Mouse (Mus musculus): ENCODE results near the gene Stpg2.
"Not testable (repeated sequence)": the region's sequence is repeated elsewhere in the genome, so short reads cannot be mapped to it uniquely, and the experiment has no call there.

Gene Stpg2

DNA sequence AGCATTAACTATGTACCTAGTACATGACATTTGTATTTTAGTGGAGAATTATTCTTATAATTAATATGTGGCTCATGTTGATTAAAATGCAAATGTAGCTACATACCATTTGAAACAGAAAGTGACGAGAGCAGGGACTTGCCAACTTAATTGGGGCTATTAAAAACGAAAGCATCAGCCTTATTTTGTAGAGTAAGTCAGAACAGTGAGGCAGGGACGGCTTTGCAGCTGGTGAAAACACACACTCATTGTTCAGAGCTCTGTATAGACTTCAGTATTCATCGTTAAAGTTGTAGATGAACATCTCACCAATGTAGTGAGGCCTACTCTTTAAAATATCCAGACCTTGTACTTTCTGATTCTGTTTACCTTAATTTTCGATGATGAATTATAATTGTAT is 213.6 kb downstream of the Stpg2 start:
- no peak for DNase-seq (ENCODE audit: low read depth, low spot score)

DNA sequence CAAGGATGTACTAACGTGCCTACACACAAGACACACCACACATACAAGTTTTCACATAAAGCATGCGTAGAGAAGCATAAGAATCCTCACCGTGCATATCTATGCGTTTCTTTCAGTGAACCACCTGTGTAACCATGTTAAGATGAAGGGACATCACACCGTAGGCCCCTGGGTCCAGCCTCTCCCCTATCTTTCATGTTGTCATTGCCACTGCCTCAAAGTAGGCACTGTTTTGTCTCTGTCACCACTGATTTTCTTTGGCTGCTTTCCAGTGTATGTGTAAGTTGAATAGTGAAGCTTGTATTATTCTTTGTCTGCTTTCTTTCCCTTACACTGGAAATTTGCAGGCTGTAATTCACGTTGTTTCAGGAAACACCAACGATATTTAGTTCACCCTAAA is 236.7 kb downstream of the Stpg2 start:
- DNase-seq (ENCODE audit: low read depth, low spot score): no peak

DNA sequence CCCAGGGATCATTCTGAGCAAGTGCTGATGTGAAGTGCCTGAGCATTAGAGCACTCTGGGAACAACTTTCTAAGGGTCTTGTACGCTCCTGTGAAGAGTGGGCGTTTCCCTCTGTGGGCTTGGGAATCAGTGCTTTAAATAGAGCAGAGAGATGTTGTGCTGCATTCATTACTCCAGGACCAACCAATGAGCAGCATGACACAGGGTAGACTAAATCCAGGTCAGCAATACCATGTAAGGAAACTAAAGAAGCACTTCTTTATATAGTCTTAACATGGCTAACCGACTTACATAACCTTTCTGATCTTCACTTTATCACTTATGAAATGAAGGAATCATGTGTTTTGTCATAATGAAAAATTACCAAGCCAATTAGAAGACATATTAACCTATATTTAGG is 290.4 kb downstream of the Stpg2 start:
- no peak for DNase-seq (ENCODE audit: low read depth, low spot score)

DNA sequence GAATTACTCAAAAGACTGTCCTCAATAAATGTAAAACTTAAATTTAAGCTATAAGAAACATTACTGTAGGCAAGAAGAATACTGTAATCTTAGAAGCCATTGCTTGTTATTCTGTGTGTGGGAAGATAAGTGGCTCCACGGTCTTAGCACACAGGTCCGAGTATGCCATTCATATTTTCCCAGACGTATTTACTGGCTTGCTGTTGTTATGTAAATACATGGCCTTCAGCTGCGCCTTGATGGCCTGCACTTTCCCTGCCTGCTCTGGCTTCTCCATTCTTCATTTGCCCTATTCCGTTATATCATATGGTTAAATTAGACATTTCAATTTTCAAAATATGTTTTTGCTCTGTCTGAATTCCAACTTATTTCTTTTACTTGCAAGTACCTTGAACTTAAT is 296.7 kb downstream of the Stpg2 start:
- DNase-seq (ENCODE audit: low read depth, low spot score): no peak

DNA sequence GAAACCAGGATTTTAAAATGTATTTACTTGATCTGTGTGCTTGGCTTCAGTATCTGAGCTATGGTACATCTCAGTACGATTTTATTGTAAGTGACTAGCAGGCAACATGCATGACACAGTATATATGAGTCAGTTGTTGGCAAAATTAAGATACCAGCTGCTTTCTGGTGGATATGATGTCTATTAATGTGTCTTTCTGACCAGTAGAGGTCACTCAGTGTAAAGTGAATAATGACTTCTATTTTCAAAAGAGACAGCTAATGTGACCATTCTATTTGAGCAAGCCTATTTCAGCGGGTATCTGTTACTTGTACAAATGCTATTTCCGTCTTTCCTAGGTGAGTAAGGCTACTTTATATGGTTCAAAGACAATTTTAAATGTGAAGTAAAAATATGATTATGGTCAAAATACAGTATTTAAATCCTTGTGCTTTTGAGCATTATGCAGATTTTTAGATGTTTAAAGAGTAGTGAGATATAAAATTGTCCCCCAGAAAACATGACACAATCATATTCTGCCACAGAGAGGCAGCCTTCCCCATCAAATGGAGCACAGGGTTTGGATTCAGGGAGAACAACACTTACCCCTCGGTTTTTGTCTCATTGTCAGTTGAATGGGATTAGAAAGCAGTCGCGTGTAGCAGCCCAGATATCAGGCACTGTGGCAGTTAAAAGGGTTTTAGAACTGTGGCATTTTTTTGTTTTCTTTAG is 303.9 kb downstream of the Stpg2 start:
- no peak for DNase-seq (ENCODE audit: low read depth, low spot score)

DNA sequence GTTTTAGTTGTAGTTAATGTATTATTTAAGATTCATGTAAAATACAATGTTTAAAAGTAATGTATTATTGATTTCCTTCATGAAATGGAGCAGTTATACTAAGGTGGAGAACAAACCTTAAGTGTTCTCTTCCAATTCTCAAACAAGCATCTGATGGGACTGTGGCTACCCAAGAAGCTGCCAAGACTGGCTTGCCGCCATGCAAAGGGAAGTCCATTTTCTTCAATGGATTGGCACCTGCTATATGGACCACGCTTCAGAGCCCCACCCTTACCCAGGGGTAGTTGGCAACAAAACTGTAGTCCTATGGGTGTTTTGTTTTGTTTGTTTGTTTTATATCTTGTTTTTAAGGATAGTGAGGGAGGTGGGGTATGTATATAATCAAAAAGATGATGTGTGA is 373.0 kb downstream of the Stpg2 start:
- no peak for DNase-seq (ENCODE audit: low read depth, low spot score)

DNA sequence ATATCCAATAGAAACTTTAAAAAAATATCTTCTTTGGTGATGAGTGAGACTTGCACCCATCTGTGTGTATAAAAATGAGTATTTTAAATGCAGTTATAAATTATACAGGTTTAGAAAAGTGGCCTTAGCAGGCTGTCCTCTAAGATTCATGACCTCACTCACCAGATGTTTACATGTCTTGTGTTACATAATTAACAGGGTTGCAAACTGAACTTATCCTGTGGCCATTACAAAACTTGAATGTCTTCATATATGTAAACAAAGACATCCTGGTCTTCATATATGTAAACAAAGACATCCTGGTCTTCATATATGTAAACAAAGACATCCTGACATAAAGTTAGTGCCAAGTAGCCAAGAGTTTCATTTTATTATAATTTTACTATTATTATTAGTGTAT is 375.8 kb downstream of the Stpg2 start:
- DNase-seq (ENCODE audit: low read depth, low spot score): no peak

DNA sequence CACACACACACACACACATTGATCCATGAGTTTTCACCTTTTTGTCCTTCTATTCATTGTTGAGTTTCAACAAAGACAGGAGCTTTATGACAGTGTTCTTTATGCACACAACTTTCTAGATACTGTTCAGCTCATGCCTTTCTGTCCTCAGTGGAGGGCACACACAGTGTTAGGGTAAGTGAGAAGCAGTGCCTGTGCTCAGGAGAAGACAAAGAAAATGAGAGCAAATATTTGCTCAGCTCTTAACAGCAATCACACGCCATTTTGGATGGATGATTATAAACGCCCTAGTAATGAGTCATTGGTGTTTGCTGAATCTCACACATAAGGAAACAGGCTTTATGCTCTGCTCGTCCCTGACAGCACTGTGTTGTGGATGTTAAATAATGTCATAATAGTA is 394.0 kb downstream of the Stpg2 start:
- DNase-seq (ENCODE audit: low read depth, low spot score): no peak

DNA sequence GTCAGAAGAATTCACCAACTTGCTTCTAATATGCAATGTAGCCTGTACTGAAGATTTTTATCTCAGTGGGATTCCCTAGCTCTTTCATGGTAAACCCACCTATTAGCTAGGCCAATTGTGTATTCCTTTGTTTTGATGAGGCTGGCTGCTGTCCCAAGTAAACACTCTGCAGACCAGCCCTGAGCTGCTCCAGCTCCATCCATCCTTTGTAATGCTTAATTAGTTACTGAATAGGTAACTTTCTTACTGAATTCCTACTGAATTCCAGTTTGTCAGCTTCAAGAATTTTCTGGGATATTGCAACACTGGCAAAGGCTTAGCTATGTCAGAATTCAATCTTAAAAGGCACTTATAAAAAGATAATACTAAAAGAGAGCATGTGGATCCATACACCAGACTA is 402.8 kb downstream of the Stpg2 start:
- not testable (repeated sequence) for DNase-seq (ENCODE audit: low read depth, low spot score)

DNA sequence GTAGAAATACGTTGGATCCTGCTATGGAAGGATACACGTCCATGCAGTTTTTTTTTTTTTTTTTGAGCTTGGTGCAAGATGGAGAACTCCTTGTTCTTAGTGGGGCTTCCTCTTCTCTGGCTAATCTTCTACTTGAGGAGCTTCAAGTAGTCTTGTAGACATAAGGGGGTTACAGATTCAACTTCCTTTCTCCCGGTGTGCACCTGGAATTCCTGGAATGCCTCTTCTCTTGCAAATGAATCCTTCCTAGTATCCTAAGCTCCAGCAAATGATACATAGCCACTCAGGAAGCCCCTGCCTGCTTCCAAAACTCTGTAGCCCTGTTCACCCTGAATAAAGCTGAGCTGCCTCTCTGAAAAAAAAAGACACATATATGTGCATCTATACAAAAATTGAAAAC is 409.1 kb downstream of the Stpg2 start:
- DNase-seq (ENCODE audit: low read depth, low spot score): no peak

DNA sequence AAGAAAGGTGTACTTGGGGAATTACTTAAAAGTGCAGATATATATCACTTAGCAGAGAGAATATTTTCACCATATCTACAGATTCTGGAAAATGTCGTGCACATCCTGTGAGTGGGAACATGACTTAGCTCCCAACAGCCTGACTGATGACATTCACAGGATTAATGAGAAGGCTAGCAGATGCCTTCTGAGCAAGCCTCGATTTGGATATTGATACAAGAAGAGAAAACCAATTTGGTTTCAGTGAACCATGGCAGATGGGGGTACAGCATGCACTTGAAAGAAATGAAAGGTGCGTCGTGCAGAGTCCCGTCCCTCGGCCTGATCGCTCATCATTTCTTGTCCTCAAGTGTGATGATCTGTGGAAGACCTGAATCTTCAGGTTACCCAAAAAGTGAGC is 410.3 kb downstream of the Stpg2 start:
- DNase-seq (ENCODE audit: low read depth, low spot score): no peak

DNA sequence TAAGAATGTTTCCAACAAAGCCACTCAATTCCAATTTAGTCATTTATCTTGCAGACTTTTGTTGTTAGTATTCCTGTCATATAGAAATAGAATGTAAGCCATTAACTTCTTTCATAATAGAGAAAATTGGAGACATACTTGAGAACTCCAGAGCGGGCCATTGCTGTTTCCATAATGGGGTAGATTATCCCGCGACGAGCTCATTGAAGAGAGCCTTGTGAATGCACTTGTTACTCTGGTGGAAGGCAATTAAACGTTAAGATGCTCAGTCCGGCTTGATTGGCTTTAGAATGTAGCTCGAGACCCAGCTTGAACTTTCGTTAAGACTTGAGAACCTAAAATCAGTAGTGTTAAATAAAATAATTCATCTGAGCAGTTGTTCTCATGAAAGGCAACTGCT is 432.4 kb downstream of the Stpg2 start:
- DNase-seq (ENCODE audit: low read depth, low spot score): no peak

DNA sequence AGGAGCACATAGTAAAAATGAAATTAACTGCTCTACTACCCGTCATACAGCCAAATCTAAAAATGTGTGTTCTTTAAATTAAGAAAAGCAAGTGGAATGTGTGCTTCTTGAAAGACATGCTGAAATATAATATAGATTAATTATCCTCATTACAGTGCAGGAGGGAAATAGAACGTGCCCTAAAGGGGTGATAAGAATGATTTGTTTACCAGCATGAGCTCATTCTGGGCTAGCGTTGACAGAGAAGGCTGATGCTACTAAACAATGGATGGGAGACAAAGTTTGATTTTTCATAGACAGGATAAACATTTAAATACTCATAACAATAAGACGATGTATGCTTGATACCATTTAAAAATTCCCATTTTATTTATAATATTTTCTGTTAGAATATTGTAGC is 446.0 kb downstream of the Stpg2 start:
- DNase-seq (ENCODE audit: low read depth, low spot score): no peak

DNA sequence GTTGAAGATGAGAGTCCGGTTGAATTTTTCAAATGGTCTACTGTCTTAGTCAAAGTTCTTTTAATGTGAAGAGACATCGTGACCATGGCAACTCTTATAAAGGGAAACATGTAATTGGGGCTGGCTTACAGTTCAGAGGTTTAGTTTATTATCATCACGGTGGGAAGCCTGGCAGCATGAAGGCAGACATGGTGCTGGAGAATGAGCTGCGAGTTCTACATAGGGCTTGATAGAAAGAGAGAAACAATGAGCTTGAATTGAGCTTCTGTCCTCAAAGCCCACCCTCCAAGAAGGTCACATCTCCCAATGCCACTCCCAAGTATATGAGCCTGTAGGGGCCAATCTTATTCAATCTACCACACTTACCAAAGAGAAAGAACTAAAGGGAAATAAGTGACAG is 453.9 kb downstream of the Stpg2 start:
- DNase-seq (ENCODE audit: low read depth, low spot score): no peak

DNA sequence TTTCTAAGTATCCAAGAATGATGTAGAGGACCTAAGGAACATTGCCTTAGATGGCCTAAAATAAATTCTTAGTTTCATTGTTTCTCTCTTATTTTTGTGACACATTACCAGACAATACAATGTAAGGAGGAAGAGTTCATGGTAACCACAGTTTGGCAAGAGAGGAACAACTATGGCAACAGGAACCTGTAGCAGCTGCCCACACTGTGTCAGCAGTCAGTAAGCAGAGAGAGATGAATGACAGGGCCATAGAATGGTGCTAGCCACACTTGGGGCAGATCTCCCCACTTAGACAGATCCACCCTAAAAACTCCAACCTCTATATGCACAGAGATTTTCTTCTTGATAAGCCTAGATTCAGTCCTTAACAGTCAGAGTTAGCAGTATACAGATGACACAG is 456.7 kb downstream of the Stpg2 start:
- no peak for DNase-seq (ENCODE audit: low read depth, low spot score)

DNA sequence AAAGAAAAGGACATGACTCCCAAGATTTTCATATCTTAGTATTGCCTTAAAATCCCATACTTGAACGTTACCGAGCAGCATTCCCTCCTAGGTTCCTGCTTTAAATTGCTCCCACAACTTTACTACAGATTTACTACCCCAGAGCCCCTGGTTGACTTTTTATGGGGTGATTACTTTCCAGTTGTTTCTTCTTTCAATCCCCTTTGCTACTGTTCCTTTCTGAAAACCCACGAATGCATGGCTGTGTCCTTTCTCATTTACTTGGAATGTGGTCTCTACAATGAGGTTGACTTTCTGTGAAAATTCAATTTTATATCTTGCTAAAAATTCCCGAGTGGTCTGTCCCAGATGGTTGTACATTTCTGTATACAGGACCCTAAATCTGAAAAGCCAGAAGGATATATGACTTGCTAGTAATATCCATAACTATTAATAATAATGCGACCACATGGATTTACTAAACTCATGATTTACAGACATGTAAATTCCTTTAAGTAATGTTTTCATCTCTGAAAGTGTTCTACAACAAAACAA is 458.3 kb downstream of the Stpg2 start:
- no peak for DNase-seq (ENCODE audit: low read depth, low spot score)

DNA sequence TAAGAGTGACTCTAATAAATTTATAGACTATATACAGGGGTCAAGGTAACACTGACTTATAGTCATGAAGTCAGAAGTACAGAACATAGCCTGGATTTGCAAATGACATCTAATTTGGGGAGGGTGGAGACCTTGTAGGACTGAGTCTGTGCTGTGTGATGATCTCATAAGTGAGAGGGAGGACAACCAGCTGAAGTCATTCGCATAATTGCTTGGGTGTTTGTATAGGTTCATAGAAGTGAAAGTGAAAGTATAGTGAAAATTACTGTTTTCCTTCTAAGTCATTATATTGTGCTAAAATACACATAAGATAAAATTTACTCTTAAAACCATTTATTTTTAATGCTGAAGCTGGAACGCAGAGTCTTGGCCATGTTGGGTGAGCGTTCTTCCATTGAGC is 459.6 kb downstream of the Stpg2 start:
- DNase-seq (ENCODE audit: low read depth, low spot score): no peak

DNA sequence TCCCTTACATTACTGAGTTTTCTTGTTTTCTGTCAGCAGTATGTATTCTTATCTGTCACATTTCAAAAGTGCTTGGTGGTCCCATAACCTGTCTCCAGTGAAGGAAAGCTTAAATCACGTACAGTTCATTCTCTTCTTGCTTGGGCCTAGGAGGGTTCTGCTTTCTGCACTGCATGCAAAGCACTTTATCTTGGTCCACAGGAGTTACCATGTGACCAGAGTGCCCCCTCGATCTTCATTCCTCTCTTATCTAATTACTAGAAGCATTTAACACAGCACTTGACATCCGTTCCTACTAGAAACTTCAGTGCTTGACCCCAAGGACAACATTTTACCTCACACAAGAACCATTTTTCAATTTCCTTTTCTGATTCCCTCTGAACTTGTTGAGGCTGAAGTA is 470.7 kb downstream of the Stpg2 start:
- no peak for DNase-seq (ENCODE audit: low read depth, low spot score)

DNA sequence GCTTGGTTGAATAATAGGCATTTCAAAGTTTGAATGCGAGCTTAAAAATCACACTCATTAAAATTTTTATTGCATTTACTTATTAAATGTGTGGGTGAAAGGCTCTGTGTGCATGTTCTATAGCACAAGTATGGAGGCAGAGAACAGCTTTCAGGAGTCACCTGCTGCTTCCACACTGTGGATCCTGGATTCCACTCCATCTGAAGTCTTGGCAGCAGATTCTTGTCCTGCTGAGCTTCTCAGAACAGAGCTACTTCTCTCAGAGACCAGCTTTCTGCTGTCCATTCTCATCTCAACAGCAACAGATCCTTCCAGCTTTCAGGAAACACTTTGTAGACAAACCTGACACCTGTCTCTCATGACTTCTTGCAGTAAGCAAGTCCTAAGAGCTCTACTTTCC is 471.2 kb downstream of the Stpg2 start:
- no peak for DNase-seq (ENCODE audit: low read depth, low spot score)

DNA sequence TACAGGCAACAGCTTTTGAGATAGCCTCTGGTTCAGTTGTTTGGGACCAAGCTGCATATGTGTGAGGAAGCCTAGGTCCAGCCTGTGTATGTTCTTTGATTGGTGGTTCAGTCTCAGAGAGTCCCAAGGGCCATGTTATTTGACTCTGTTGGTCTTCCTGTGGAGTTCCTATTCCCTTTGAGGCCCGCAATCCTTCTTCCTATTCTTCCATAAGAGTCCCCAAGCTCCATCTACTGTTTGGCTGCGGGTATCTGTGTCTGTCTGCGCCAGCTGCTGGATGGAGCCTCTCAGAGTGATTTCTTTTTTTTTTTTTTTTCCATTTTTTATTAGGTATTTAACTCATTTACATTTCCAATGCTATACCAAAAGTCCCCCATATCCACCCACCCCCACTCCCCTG is 498.7 kb downstream of the Stpg2 start:
- DNase-seq (ENCODE audit: low read depth, low spot score): not testable (repeated sequence)

DNA sequence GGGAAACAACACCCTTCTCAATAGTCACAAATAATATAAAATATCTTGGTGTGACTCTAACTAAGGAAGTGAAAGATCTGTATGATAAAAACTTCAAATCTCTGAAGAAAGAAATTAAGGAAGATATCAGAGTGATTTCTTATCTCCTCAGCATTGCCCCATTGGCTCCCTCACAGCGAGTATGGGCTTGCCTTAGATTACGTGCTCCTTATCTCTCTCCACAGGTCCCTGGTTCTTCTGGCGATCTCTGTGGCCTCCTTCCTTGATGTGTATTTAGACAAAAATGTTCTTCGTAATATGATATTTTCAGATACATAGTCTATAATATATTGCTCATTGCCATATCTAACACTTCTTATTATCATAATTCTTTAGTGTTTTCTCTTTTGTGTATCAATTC is 501.9 kb downstream of the Stpg2 start:
- DNase-seq (ENCODE audit: low read depth, low spot score): not testable (repeated sequence)

DNA sequence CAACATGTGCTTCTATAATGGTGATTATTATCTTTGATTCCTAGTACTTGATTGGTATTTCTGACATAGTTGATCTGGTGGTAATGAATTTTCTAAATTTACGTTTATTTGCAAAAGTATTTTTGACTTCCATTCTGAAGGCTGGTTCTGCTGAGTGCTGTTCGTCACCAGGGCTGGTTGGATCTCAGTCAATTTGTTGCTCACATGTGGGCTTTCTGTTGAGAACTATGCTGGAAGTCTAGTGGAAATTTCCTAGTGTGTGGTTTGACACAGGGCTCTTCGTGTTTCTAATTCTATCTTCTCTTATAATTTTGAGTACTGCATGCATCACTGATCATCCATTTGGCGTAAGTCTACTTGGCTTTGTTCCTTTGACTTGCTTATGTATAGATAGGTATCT is 504.3 kb downstream of the Stpg2 start:
- no peak for DNase-seq (ENCODE audit: low read depth, low spot score)

DNA sequence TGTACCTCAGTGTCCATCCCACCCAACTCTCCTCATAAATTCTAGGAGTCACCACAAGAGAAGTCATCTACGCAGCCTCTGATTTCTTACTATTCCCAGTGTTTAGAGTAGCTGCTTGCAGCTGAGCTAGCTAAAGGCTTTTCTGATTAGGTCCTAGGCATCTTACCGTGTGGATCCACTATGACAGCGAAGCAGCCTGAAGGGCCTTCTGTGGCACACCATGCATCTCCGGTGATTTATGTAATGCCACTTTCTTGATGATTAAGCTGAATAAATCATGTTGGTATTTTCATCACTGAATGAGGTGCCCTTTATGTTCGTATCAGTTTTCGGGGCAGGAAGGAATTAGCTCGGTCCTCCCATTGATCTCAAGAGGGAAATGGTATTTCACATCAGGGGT is 523.3 kb downstream of the Stpg2 start:
- no peak for DNase-seq (ENCODE audit: low read depth, low spot score)

DNA sequence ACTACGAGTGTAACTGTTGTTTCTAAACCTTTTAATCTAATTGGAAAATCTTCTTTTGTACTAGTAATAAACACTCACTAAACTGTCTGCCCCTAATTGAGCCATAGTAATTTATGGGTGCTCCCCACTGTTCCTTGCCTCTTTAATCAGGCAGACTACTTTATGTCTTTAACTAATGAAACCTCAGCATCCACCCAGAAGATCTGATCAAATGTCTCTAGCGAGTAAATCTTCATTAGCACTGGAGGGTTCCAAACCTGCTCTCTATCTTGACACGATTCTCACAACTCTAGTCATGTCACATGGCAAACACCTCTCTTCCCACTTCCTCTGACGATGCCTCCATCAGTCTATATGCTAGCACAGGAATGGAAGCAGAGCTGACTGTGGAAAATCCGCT is 523.8 kb downstream of the Stpg2 start:
- DNase-seq (ENCODE audit: low read depth, low spot score): no peak

Measured in CD4-positive, CD25-positive, alpha-beta regulatory T cell, adult 2 months (primary cell).